Mouse (Mus musculus) embryonic facial prominence, embryonic 14.5 days (tissue): ENCODE results near the gene Pik3r5. TPM values are rescaled to one million over a fixed set of nuclear protein-coding genes. Genes with fewer than 3 reads are reported as not detected.

Source experiments
- ATAC-seq: fragments of 200-750 bp; cut with Nextera tagmentation; 2 replicates; pipeline ENCODE4 v1.8.0; 2017; ENCODE audit warnings: low read depth, moderate number of reproducible peaks, moderate TSS enrichment
- DNase-seq: peaks from one replicate; pipeline ENCODE4 v3.0.0-alpha.2; 2015; ENCODE audit warnings: low spot score
- H3K27ac ChIP-seq: fragments of 300-500 bp; sonication (generic); replicated peaks from 2 replicates; pipeline ENCODE4 v1.5.1; 2014; ENCODE audit warnings: low read depth, mild to moderate bottlenecking, low read length, moderate library complexity
- H3K27me3 ChIP-seq: fragments of 300-500 bp; sonication (generic); replicated peaks from 2 replicates; pipeline ENCODE4 v1.6.1; 2014; ENCODE audit warnings: low read length; ENCODE audit not compliant: control insufficient read depth, insufficient read depth
- H3K36me3 ChIP-seq: fragments of 300-500 bp; sonication (generic); 2 replicates; pipeline ENCODE4 v1.6.1; 2014; ENCODE audit warnings: low read length, mixed read lengths; ENCODE audit not compliant: control insufficient read depth, insufficient read depth
- H3K4me1 ChIP-seq: fragments of 300-500 bp; sonication (generic); 2 replicates; pipeline ENCODE4 v1.6.1; 2014; ENCODE audit warnings: antibody characterized with exemption, low read length; ENCODE audit not compliant: control insufficient read depth, insufficient read depth
- H3K4me2 ChIP-seq: fragments of 300-500 bp; sonication (generic); 2 replicates; pipeline ENCODE4 v1.6.1; 2014; ENCODE audit warnings: low read depth, mild to moderate bottlenecking, low read length, moderate library complexity, mixed read lengths
- H3K4me3 ChIP-seq: fragments of 300-500 bp; sonication (generic); 2 replicates; pipeline ENCODE4 v1.5.1; 2014; ENCODE audit warnings: low read depth, mild to moderate bottlenecking, low read length
- H3K9ac ChIP-seq: fragments of 300-500 bp; sonication (generic); 2 replicates; pipeline ENCODE4 v1.6.1; 2014; ENCODE audit warnings: low read depth, mild to moderate bottlenecking, low read length, moderate library complexity, mixed read lengths
- H3K9me3 ChIP-seq: fragments of 300-500 bp; sonication (generic); 2 replicates; pipeline ENCODE4 v1.6.1; 2016; ENCODE audit warnings: low read length; ENCODE audit not compliant: control insufficient read depth
- WGBS: fragments of 180-500 bp; shearing (Covaris S2); extraction: QIAGEN DNeasy Blood & Tissue Kit; methylation state at CpG from one replicate; pipeline ENCODE4 v1.1.7; 2014; 5-methylcytosine and 5-hydroxymethylcytosine counted together
- polyA plus RNA-seq: library from polyadenylated mRNA; unstranded; fragments of >200 nt; fragmentation: Nextera tagmentation; extraction: Ambion mirVana; gene quantifications from 2 replicates; pipeline ENCODE4 v1.2.1, GENCODE M21; 2014

Gene Pik3r5
- polyA plus RNA-seq, 1 experiment from 2014 or later = 1.1 TPM

DNA sequence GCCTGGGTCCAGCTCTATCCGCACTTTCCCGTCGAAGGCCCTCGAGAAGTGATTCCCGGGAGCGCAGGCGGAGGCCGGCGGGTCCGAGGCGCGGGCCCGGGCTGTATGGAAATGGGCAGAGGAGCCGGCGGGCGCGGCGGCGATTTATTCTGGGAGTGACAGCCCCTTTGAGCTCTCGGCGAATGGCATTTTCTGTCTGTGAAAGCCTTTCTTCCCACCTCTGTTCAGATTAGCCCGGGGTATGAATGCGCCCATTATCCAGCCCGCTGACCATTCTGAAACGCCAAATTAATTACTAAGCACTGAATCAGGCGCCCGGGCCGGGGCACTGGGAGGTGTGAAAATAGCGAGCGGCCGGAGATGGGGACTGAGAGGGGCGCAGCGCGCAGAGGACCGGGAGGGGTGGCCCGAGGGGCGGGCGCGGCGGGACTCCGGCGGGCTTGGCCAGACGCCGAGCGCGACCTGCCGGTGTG is 32.3 kb upstream of the Pik3r5 start:
- ATAC-seq (peak; percentile 60), DNase-seq (peak; percentile 60)
- no peaks in the 10 kb centered on the region for H3K36me3 ChIP-seq
- peak overlapping the region; percentile 90 for H3K4me2 ChIP-seq
- H3K4me1 ChIP-seq = peaks cover 6% of the 10 kb centered on the region; the same call in 1 of the 2 replicates
- under 1% methylated on average over 36 of the region's 47 CpGs for WGBS
- H3K9ac ChIP-seq = peak overlapping the region; percentile 63
- peaks cover 5% of the 10 kb centered on the region for H3K9me3 ChIP-seq
- H3K4me3 ChIP-seq = peak overlapping the region; percentile 54
- no peak overlapping the region for H3K27ac ChIP-seq
- H3K27me3 ChIP-seq = peaks cover 79% of the 10 kb centered on the region

DNA sequence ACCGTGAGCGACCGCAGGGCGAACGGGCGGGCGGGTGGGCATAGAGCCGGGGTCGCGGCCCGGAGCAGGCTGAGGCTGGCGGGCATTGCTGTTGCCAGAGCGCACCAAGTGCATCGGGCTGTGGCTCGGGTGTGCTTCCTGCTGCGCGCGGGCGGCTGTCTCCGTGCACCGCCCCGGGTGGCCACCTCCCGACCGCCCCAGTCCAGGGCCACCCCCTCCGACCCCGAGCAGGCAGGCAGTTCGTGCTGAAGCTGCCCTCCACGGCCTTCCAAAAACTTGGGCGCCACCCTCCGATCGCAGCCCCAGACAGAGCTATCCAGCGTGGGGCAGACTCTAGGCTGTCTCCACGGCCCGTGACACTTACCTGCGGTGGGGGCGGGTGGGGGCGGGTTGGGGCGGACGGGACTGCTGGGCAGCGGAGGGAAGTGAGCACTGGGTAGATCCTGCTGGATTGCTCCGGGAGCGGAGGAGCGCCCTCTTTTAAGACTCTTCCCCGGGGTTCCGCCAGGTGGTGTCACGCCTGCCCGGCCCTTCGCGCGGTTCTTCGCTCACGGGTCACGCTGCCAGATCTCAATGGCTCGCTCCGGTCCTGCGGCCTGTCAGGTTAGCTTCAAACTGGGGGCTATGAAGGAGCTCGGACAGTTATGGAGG is 31.8 kb upstream of the Pik3r5 start:
- DNase-seq = peak; percentile 43
- no peaks in the 10 kb centered on the region for H3K36me3 ChIP-seq
- WGBS = 0% methylated on average over 20 of the region's 57 CpGs
- H3K27me3 ChIP-seq = peaks cover 73% of the 10 kb centered on the region
- H3K27ac ChIP-seq = no peak overlapping the region
- H3K9ac ChIP-seq = peak overlapping the region; percentile 63
- H3K9me3 ChIP-seq = peaks cover 5% of the 10 kb centered on the region
- H3K4me3 ChIP-seq = peak overlapping the region; percentile 54
- peak; percentile 66 for ATAC-seq
- peaks cover 6% of the 10 kb centered on the region; the same call in 1 of the 2 replicates for H3K4me1 ChIP-seq
- H3K4me2 ChIP-seq = peak overlapping the region; percentile 90

DNA sequence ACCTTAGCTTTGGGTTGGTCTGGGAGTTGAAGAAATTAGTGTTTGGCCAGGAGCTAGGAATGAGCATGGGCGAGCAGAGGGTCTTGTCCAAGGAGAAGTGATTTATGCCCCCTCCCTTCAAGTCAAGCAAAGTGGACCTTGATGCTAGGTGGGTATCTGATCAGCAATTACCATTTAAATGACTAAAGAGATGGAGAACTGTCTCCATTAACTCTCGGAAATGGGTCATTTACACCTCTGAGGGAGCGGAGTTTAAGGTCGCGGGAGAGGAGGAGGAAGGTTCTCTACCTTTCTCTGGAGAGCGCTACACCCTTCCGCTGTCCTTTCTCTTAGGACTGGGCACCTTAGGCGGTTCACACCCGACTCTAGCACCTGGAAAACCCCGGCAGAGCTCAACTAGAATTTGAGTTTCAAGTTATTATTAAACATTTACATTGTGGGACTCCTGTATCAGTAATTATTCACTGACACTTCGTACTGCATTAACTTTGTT is 31.1 kb upstream of the Pik3r5 start, which contains the start of gene Ntn1:
Gene Ntn1, minus strand, starts transcription at position 97 of the 493 bp plus-strand sequence.
- WGBS = 9% methylated on average over 11 of the region's 11 CpGs
- H3K4me2 ChIP-seq = peak within 1 kb of the TSS; percentile 90
- peak within 1 kb of the TSS; percentile 54 for H3K4me3 ChIP-seq
- ATAC-seq (no peak), DNase-seq (no peak)
- peak within 1 kb of the TSS; percentile 63 for H3K9ac ChIP-seq
- peaks cover 6% of the 10 kb centered on the region; the same call in 1 of the 2 replicates for H3K4me1 ChIP-seq
- H3K27me3 ChIP-seq = peaks cover 67% of the 10 kb centered on the region
- no peak within 1 kb of the TSS for H3K27ac ChIP-seq
- H3K9me3 ChIP-seq = peaks cover 5% of the 10 kb centered on the region
- H3K36me3 ChIP-seq = no peaks in the 10 kb centered on the region

DNA sequence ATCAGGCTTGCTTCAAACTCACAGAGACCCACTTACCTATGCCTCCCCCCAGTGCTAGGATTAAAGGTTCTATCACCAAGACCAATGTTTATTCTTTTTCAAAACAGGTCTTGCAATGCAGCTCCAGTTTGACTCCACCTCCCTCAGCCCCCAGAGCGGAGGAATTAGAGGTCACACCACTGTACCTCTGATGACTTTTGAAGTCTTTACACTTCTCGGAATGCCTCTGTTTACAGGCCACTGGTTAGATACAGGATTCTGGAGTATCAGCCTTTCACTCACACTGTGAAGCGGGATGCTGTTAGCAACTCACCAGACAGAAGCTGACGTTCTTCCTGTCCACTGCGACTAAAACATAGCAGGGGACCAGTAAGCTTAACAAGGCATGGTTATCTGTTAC is 30.5 kb upstream of the Pik3r5 start:
- Histone ChIP-seq H3K27ac (no peak overlapping the region), H3K4me3 (no peak overlapping the region), H3K36me3 (no peaks in the 10 kb centered on the region), H3K4me2 (no peak overlapping the region), H3K9me3 (peaks cover under 1% of the 10 kb centered on the region; the same call in 1 of the 2 replicates), H3K4me1 (peaks cover 6% of the 10 kb centered on the region; the same call in 1 of the 2 replicates), H3K9ac (no peak overlapping the region), H3K27me3 (peaks cover 60% of the 10 kb centered on the region)
- ATAC-seq = no peak
- DNase-seq = no peak
- WGBS = 22% methylated on average over 5 of the region's 5 CpGs

DNA sequence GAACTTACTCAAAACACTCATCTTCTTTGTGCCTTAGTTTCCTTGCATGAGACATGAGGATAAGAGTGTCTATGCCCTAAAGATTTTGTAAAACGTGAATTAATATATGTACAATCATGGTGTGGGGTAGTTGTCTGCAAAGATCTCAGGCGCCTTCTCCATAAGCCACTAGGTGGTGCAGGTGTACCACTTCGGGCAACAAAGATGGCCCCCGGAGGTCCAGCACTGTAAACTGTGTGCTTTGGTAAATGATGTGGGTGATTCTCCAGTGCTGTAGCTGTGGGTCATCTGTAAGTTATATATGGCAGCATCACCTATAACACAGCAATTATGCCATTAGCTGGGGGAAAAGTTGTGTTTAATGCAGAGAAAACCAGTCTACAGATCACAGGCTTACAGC is 27.7 kb upstream of the Pik3r5 start:
- Histone ChIP-seq H3K27ac (no peak overlapping the region), H3K4me1 (peaks cover 6% of the 10 kb centered on the region; the same call in 1 of the 2 replicates), H3K4me2 (no peak overlapping the region), H3K9me3 (no peaks in the 10 kb centered on the region), H3K36me3 (no peaks in the 10 kb centered on the region), H3K4me3 (no peak overlapping the region), H3K9ac (no peak overlapping the region), H3K27me3 (peaks cover 33% of the 10 kb centered on the region)
- 52% methylated on average over 4 of the region's 4 CpGs for WGBS
- ATAC-seq (no peak), DNase-seq (no peak)

DNA sequence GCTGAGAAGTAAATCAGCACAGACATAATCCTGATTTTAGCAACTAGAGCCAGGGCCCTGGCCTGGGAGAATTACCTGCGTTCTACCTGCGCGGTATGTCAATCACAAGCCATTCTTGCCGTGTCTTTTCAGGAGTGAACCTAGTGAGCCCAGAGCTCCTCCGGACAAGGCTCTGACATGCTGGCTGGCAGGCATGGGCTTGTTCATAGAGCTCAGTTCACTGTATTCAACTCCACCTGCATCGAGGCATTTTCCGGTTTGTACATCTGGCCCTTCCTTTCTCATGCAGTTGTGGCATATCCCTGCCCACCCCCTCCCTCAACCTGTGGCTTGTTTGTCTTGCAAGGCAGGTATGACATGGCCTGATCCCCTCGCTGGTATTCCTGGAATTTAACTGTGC is 26.3 kb upstream of the Pik3r5 start:
- Histone ChIP-seq H3K9ac (no peak overlapping the region), H3K4me1 (no peaks in the 10 kb centered on the region), H3K9me3 (no peaks in the 10 kb centered on the region), H3K4me2 (no peak overlapping the region), H3K4me3 (no peak overlapping the region), H3K36me3 (no peaks in the 10 kb centered on the region), H3K27ac (no peak overlapping the region), H3K27me3 (peaks cover 19% of the 10 kb centered on the region)
- WGBS = 84% methylated on average over 8 of the region's 8 CpGs
- ATAC-seq = no peak
- DNase-seq = peak; percentile 60

DNA sequence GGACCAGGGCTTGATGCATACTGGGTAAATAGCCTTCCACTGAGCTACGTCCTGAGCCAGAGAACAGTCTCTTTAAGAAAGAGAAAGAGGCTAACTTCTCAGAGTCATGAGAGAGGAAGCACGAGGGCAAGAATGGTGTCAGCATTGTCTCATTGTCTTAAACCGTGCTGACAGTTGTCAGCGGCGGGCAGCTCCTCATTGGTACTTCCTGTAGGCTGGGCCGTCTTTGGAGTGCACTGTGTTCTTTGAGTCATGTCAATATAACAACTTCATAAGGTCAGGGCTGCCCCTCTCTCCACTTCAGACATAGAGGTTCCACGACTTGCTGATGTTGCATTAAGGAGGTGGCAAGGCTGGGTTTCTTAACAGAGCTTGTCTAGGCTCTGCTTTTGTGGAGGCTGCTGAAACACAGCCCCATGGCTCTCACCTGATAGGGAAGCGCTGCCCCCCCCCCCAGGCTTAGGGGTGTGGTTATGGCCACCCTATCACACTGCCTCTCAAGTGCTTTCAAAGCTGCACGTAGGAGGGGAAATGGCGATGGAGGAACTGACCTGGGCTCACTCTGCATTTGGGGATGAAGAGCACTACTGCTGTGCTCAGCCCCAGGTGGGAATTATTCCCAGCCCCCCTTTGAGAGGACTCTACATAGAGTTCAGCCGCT is 24.5 kb upstream of the Pik3r5 start:
- DNase-seq = no peak
- Histone ChIP-seq H3K27ac (no peak overlapping the region), H3K4me1 (no peaks in the 10 kb centered on the region), H3K27me3 (peaks cover 3% of the 10 kb centered on the region; the same call in 1 of the 2 replicates), H3K9me3 (no peaks in the 10 kb centered on the region), H3K9ac (no peak overlapping the region), H3K4me3 (no peak overlapping the region), H3K36me3 (no peaks in the 10 kb centered on the region), H3K4me2 (no peak overlapping the region)
- WGBS = 71% methylated on average over 11 of the region's 11 CpGs
- no peak for ATAC-seq

DNA sequence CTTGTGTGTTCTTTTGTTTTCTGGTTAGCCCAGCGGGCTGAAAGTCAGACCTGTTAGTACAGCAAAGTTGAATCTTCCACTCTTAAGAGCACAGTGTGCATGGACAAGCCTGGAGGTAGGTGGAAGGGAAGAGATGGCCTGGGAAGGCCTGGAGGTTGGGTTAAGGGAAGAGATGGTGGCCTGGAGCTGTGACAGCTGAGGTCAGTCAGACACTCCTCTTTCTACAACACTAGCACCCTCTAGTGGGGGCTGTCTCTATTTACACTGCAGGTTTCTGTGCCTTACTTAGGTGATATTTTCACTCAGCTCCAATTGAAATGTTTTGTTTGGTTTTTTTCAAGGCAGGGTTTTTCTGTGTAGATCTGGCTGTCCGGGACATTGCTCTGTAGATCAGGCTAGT is 23.8 kb upstream of the Pik3r5 start:
- 56% methylated on average over 2 of the region's 2 CpGs for WGBS
- no peaks in the 10 kb centered on the region for H3K36me3 ChIP-seq
- H3K9ac ChIP-seq = no peak overlapping the region
- ATAC-seq (peak; percentile 65; the same call in 1 of the 2 replicates), DNase-seq (peak; percentile 87)
- H3K27me3 ChIP-seq = no peaks in the 10 kb centered on the region; the same call in 1 of the 2 replicates
- H3K4me1 ChIP-seq = no peaks in the 10 kb centered on the region
- H3K9me3 ChIP-seq = no peaks in the 10 kb centered on the region
- H3K4me2 ChIP-seq = no peak overlapping the region
- no peak overlapping the region for H3K4me3 ChIP-seq
- no peak overlapping the region for H3K27ac ChIP-seq
